Mouse (Mus musculus): ENCODE measurements around the gene Mpz. TPM values are rescaled to one million over a fixed set of nuclear protein-coding genes. Genes with fewer than 3 reads are reported as not detected.

The Mpz gene
- polyA plus RNA-seq, 1 experiment from 2014 or later, result not detected

- no peak overlapping the region for H3K9ac ChIP-seq
- no peaks in the 10 kb centered on the region for H3K36me3 ChIP-seq (replicated peaks)
- H3K4me2 ChIP-seq, result no peak overlapping the region
- WGBS (ENCODE audit: insufficient replicate concordance), result 34% methylated on average over 13 of the region's 13 CpGs
- no peaks in the 10 kb centered on the region for H3K9me3 ChIP-seq (replicated peaks)
- H3K4me1 ChIP-seq (replicated peaks), result peaks cover 12% of the 10 kb centered on the region
- H3K27me3 ChIP-seq, result peaks cover 35% of the 10 kb centered on the region
- ATAC-seq (ENCODE audit: insufficient read depth), result no peak
- no peak overlapping the region for H3K4me3 ChIP-seq (replicated peaks)
- no peak overlapping the region for H3K27ac ChIP-seq (replicated peaks)
These were observed 37.6 kb downstream of the Mpz start for GRCm38 (mm10) chr1:171187851-171188700.

GRCm38 (mm10) chr1:171189046-171189445 is 38.5 kb downstream of the Mpz start:
- no peaks in the 10 kb centered on the region for H3K36me3 ChIP-seq (replicated peaks)
- 51% methylated on average over 8 of the region's 8 CpGs for WGBS (ENCODE audit: insufficient replicate concordance)
- H3K9ac ChIP-seq, result no peak overlapping the region
- H3K9me3 ChIP-seq (replicated peaks), result no peaks in the 10 kb centered on the region
- peaks cover 44% of the 10 kb centered on the region for H3K27me3 ChIP-seq
- no peak for ATAC-seq (ENCODE audit: insufficient read depth)
- no peak overlapping the region for H3K4me2 ChIP-seq
- no peak overlapping the region for H3K27ac ChIP-seq (replicated peaks)
- H3K4me3 ChIP-seq (replicated peaks), result no peak overlapping the region
- peaks cover 8% of the 10 kb centered on the region for H3K4me1 ChIP-seq (replicated peaks)

- Histone ChIP-seq H3K4me3 (replicated peaks) (no peak overlapping the region), H3K4me1 (replicated peaks) (peaks cover 8% of the 10 kb centered on the region), H3K9ac (no peak overlapping the region), H3K27me3 (peaks cover 50% of the 10 kb centered on the region), H3K27ac (replicated peaks) (no peak overlapping the region), H3K36me3 (replicated peaks) (no peaks in the 10 kb centered on the region), H3K4me2 (no peak overlapping the region), H3K9me3 (replicated peaks) (no peaks in the 10 kb centered on the region)
- 60% methylated on average over 14 of the region's 14 CpGs for WGBS (ENCODE audit: insufficient replicate concordance)
- ATAC-seq (ENCODE audit: insufficient read depth), result no peak
These were observed 39.1 kb downstream of the Mpz start for GRCm38 (mm10) chr1:171189476-171190114.

- no peak overlapping the region for H3K4me2 ChIP-seq
- WGBS (ENCODE audit: insufficient replicate concordance), result 81% methylated on average over 9 of the region's 9 CpGs
- H3K4me3 ChIP-seq (replicated peaks), result no peak overlapping the region
- no peak overlapping the region for H3K27ac ChIP-seq (replicated peaks)
- ATAC-seq (ENCODE audit: insufficient read depth), result no peak
- H3K9me3 ChIP-seq (replicated peaks), result no peaks in the 10 kb centered on the region
- no peaks in the 10 kb centered on the region for H3K36me3 ChIP-seq (replicated peaks)
- no peak overlapping the region for H3K9ac ChIP-seq
- peaks cover 11% of the 10 kb centered on the region for H3K4me1 ChIP-seq (replicated peaks)
- peaks cover 55% of the 10 kb centered on the region for H3K27me3 ChIP-seq
These were observed 40.3 kb downstream of the Mpz start for GRCm38 (mm10) chr1:171190832-171191231.

- Histone ChIP-seq H3K27ac (replicated peaks) (no peak overlapping the region), H3K9ac (no peak overlapping the region), H3K4me2 (no peak overlapping the region), H3K9me3 (replicated peaks) (no peaks in the 10 kb centered on the region), H3K4me1 (replicated peaks) (peaks cover 15% of the 10 kb centered on the region), H3K36me3 (replicated peaks) (no peaks in the 10 kb centered on the region), H3K4me3 (replicated peaks) (no peak overlapping the region), H3K27me3 (peaks cover 69% of the 10 kb centered on the region)
- no peak for ATAC-seq (ENCODE audit: insufficient read depth)
- 45% methylated on average over 10 of the region's 10 CpGs for WGBS (ENCODE audit: insufficient replicate concordance)
These were observed 41.8 kb downstream of the Mpz start for GRCm38 (mm10) chr1:171192283-171192682.

- Histone ChIP-seq H3K27ac (replicated peaks) (no peak overlapping the region), H3K27me3 (peaks cover 78% of the 10 kb centered on the region), H3K4me3 (replicated peaks) (no peak overlapping the region), H3K9ac (no peak overlapping the region), H3K4me1 (replicated peaks) (peaks cover 15% of the 10 kb centered on the region), H3K9me3 (replicated peaks) (no peaks in the 10 kb centered on the region), H3K36me3 (replicated peaks) (no peaks in the 10 kb centered on the region), H3K4me2 (no peak overlapping the region)
- 10% methylated on average over 18 of the region's 18 CpGs for WGBS (ENCODE audit: insufficient replicate concordance)
- no peak for ATAC-seq (ENCODE audit: insufficient read depth)
These were observed 42.8 kb downstream of the Mpz start for GRCm38 (mm10) chr1:171193093-171193840.

GRCm38 (mm10) chr1:171193911-171194830 is 43.7 kb downstream of the Mpz start:
- no peak for ATAC-seq (ENCODE audit: insufficient read depth)
- Histone ChIP-seq H3K36me3 (replicated peaks) (no peaks in the 10 kb centered on the region), H3K4me2 (no peak overlapping the region), H3K9me3 (replicated peaks) (no peaks in the 10 kb centered on the region), H3K27ac (replicated peaks) (no peak overlapping the region), H3K9ac (no peak overlapping the region), H3K4me3 (replicated peaks) (no peak overlapping the region), H3K27me3 (peaks cover 87% of the 10 kb centered on the region), H3K4me1 (replicated peaks) (peaks cover 14% of the 10 kb centered on the region)
- WGBS (ENCODE audit: insufficient replicate concordance), result 20% methylated on average over 11 of the region's 11 CpGs

GRCm38 (mm10) chr1:171195046-171195822 is 44.7 kb downstream of the Mpz start:
- H3K27ac ChIP-seq (replicated peaks), result no peak overlapping the region
- H3K4me2 ChIP-seq, result peak overlapping the region; percentile 72
- ATAC-seq (ENCODE audit: insufficient read depth), result no peak
- 6% methylated on average over 20 of the region's 20 CpGs for WGBS (ENCODE audit: insufficient replicate concordance)
- H3K36me3 ChIP-seq (replicated peaks), result no peaks in the 10 kb centered on the region
- H3K4me1 ChIP-seq (replicated peaks), result peaks cover 7% of the 10 kb centered on the region; the same call in 1 of the 2 replicates
- peaks cover 89% of the 10 kb centered on the region for H3K27me3 ChIP-seq
- no peak overlapping the region for H3K9ac ChIP-seq
- no peaks in the 10 kb centered on the region for H3K9me3 ChIP-seq (replicated peaks)
- peak overlapping the region; percentile 48 for H3K4me3 ChIP-seq (replicated peaks)

- 1% methylated on average over 33 of the region's 33 CpGs for WGBS (ENCODE audit: insufficient replicate concordance)
- H3K27ac ChIP-seq (replicated peaks), result no peak within 1 kb of the TSS
- H3K36me3 ChIP-seq (replicated peaks), result no peaks in the 10 kb centered on the region
- ATAC-seq (ENCODE audit: insufficient read depth), result peak; percentile 51; the same call in 1 of the 2 replicates
- H3K9me3 ChIP-seq (replicated peaks), result no peaks in the 10 kb centered on the region
- H3K9ac ChIP-seq, result no peak within 1 kb of the TSS
- peak within 1 kb of the TSS; percentile 48 for H3K4me3 ChIP-seq (replicated peaks)
- peaks cover 7% of the 10 kb centered on the region; the same call in 1 of the 2 replicates for H3K4me1 ChIP-seq (replicated peaks)
- H3K27me3 ChIP-seq, result peaks cover 84% of the 10 kb centered on the region
- peak within 1 kb of the TSS; percentile 72 for H3K4me2 ChIP-seq
These were observed 45.4 kb downstream of the Mpz start, which contains the start of gene Pcp4l1 for GRCm38 (mm10) chr1:171195887-171196397. TSS of gene Pcp4l1 (minus strand) at chr1:171196268.

Data from liver, embryonic 15.5 days (tissue).